Mouse (Mus musculus): Measurements from ENCODE around the gene Odf4. TPM values are rescaled to one million over a fixed set of nuclear protein-coding genes. Genes with fewer than 3 reads are reported as not detected.

Gene Odf4
- polyA plus RNA-seq, 1 experiment from 2014 or later: not detected

DNA sequence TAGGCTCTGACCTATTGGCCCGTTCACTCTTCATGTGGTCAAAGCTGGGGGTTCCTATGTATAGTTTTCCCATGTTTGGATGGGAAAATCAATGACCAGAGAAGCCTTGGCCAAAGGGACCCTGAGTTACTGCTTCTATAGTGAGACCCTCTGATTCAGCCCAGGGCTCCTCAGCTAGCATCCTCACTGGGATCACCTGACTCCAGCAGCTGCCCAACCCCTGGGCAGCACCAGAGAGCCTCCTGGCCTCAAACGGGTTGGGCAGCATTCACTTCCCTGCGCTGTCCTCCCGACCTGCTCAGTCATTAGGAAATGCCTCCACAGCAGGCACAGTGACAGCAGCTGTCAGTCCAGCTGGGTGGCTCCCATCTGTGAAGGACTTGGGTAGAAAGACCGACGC, 38.6 kb downstream of the Odf4 start, which contains the start of gene Rnf222:
Gene Rnf222, plus strand, starts transcription at position 301 of the 400 bp plus-strand sequence.
- H3K9me3 ChIP-seq (ENCODE audit: low read length): no peaks in the 10 kb centered on the region
- no peak within 1 kb of the TSS for H3K4me3 ChIP-seq (ENCODE audit: low read length)
- no peak within 1 kb of the TSS for H3K4me2 ChIP-seq (replicated peaks; ENCODE audit: low read depth, low read length)
- no peak for ATAC-seq (ENCODE audit: low FRiP score, low TSS enrichment)
- H3K36me3 ChIP-seq (ENCODE audit: insufficient read depth, low read length): no peaks in the 10 kb centered on the region
- no peaks in the 10 kb centered on the region for H3K27me3 ChIP-seq (ENCODE audit: insufficient read depth, low read length)
- 34% methylated on average over 6 of the region's 6 CpGs for WGBS
- H3K9ac ChIP-seq (replicated peaks; ENCODE audit: low read length): no peak within 1 kb of the TSS
- H3K4me1 ChIP-seq (ENCODE audit: insufficient read depth, low read length): 0 out of 2 replicates have a peak, but pooled peaks cover 3% of the 10 kb centered on the region
- no peak within 1 kb of the TSS for H3K27ac ChIP-seq (ENCODE audit: low read length)

DNA sequence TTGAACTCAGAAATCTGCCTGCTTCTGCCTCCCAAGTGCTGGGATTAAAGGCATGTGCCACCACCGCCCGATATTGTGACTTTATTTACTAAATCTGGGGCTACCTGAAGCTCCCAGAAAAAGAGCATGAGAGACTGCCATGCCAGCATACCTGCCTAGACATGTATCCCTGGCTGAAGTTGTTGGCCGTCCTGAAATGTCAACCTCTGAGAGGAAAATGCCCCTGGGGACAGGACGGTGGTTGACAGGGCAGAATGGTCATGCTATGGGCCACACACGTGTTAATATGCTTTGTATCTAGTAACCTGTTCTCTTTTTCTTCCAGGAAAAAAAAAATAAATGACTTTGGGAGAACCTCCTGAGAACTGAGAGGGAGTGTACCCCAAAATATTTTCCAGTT, 40.8 kb downstream of the Odf4 start:
- Histone ChIP-seq H3K9me3 (ENCODE audit: low read length) (no peaks in the 10 kb centered on the region), H3K4me3 (ENCODE audit: low read length) (no peak overlapping the region), H3K4me2 (replicated peaks; ENCODE audit: low read depth, low read length) (no peak overlapping the region), H3K27ac (ENCODE audit: low read length) (no peak overlapping the region), H3K4me1 (ENCODE audit: insufficient read depth, low read length) (no peaks in the 10 kb centered on the region), H3K36me3 (ENCODE audit: insufficient read depth, low read length) (no peaks in the 10 kb centered on the region), H3K27me3 (ENCODE audit: insufficient read depth, low read length) (no peaks in the 10 kb centered on the region), H3K9ac (replicated peaks; ENCODE audit: low read length) (no peak overlapping the region)
- 84% methylated on average over 5 of the region's 5 CpGs for WGBS
- ATAC-seq (ENCODE audit: low FRiP score, low TSS enrichment): no peak

DNA sequence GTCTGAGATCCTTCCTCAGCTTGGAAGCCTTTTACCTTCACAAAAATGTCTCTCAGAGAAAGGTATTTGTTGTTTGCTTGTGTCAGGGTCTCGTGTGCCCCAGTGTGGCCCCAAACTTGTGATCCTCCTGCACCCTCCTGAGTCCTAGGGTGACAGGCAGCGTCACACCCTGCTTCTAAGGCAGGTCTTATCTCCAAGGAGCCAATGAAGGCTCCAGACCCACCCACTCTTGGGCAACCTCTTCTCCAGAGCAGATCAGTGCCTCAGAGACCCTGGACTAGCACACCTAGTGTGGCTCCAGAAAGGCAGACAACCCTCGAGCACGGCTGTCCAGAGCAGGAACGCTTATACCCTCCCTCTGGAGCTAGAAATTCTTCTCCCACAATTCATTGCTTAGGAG, 42.5 kb downstream of the Odf4 start:
- Histone ChIP-seq H3K36me3 (ENCODE audit: insufficient read depth, low read length) (no peaks in the 10 kb centered on the region), H3K4me3 (ENCODE audit: low read length) (no peak overlapping the region), H3K27me3 (ENCODE audit: insufficient read depth, low read length) (no peaks in the 10 kb centered on the region), H3K9me3 (ENCODE audit: low read length) (no peaks in the 10 kb centered on the region), H3K4me2 (replicated peaks; ENCODE audit: low read depth, low read length) (no peak overlapping the region), H3K9ac (replicated peaks; ENCODE audit: low read length) (no peak overlapping the region), H3K27ac (ENCODE audit: low read length) (no peak overlapping the region), H3K4me1 (ENCODE audit: insufficient read depth, low read length) (no peaks in the 10 kb centered on the region)
- no peak for ATAC-seq (ENCODE audit: low FRiP score, low TSS enrichment)
- WGBS: 72% methylated on average over 5 of the region's 5 CpGs

DNA sequence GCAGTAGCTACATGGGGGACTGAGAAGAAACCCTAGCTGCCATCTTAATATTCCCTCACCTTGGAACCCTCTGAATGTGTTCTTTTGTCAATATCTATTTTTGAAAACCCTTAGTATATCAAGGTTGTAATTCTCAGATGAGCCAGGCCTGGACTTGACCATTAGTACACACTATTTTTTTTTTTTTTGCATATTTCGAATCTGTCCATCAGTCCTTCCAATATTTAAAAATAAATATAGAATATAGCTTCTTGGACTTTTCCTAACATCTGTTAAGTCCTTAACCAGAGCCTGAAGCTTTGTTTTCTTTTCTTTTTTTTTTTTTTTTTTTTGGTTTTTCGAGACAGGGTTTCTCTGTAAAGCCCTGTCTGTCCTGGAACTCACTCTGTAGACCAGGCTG, 43.0 kb downstream of the Odf4 start:
- no peak overlapping the region for H3K27ac ChIP-seq (ENCODE audit: low read length)
- WGBS: 88% methylated on average over 2 of the region's 2 CpGs
- no peaks in the 10 kb centered on the region for H3K4me1 ChIP-seq (ENCODE audit: insufficient read depth, low read length)
- no peaks in the 10 kb centered on the region for H3K27me3 ChIP-seq (ENCODE audit: insufficient read depth, low read length)
- H3K36me3 ChIP-seq (ENCODE audit: insufficient read depth, low read length): no peaks in the 10 kb centered on the region
- no peaks in the 10 kb centered on the region for H3K9me3 ChIP-seq (ENCODE audit: low read length)
- H3K9ac ChIP-seq (replicated peaks; ENCODE audit: low read length): no peak overlapping the region
- H3K4me2 ChIP-seq (replicated peaks; ENCODE audit: low read depth, low read length): no peak overlapping the region
- no peak overlapping the region for H3K4me3 ChIP-seq (ENCODE audit: low read length)
- no peak for ATAC-seq (ENCODE audit: low FRiP score, low TSS enrichment)

DNA sequence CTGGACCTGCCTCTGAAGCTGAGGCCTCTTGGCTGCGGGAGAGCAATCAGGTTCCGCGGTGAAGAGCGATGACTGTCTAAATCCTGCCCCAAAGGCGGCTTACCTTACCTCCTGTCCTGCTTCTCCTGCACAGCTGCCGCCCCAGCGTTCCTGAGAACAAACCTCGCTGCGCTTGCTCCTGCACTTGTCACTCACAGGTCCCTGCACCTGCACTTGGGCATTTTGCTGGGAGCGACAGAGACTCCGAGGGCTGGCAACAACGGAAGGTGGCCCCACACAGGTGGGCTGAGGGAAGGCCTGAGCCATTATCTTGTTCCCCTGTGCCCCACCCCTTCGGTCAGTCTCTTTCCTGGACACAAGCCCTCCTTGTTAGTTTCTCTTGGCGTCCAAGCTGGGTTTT, 44.8 kb downstream of the Odf4 start:
- no peak overlapping the region for H3K4me2 ChIP-seq (replicated peaks; ENCODE audit: low read depth, low read length)
- H3K9me3 ChIP-seq (ENCODE audit: low read length): no peaks in the 10 kb centered on the region
- H3K36me3 ChIP-seq (ENCODE audit: insufficient read depth, low read length): no peaks in the 10 kb centered on the region
- no peaks in the 10 kb centered on the region for H3K4me1 ChIP-seq (ENCODE audit: insufficient read depth, low read length)
- ATAC-seq (ENCODE audit: low FRiP score, low TSS enrichment): no peak
- no peaks in the 10 kb centered on the region for H3K27me3 ChIP-seq (ENCODE audit: insufficient read depth, low read length)
- H3K4me3 ChIP-seq (ENCODE audit: low read length): no peak overlapping the region
- no peak overlapping the region for H3K27ac ChIP-seq (ENCODE audit: low read length)
- WGBS: 23% methylated on average over 14 of the region's 14 CpGs
- H3K9ac ChIP-seq (replicated peaks; ENCODE audit: low read length): no peak overlapping the region

DNA sequence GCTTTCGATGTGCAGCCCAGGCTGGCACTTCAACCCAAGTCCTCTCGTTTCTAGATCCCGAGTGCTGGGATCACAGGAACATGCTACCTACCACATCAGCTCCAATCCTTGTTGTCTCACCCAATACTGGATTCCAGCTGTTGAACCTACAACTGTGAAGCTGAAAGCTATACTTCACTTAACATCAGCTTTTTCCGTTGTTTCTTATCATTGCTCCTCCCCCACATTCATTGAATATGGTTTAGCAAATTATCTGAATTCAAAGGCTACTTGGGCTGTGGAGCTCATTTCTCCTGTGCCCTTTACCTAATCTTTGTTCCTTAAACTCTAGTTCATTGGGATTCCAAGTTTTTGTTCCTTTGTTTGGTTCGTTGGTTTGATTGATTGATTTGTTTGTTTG, 48.1 kb downstream of the Odf4 start:
- Histone ChIP-seq H3K4me1 (ENCODE audit: insufficient read depth, low read length) (no peaks in the 10 kb centered on the region), H3K27me3 (ENCODE audit: insufficient read depth, low read length) (no peaks in the 10 kb centered on the region), H3K9ac (replicated peaks; ENCODE audit: low read length) (no peak overlapping the region), H3K9me3 (ENCODE audit: low read length) (no peaks in the 10 kb centered on the region), H3K4me3 (ENCODE audit: low read length) (no peak overlapping the region), H3K36me3 (ENCODE audit: insufficient read depth, low read length) (no peaks in the 10 kb centered on the region), H3K27ac (ENCODE audit: low read length) (no peak overlapping the region), H3K4me2 (replicated peaks; ENCODE audit: low read depth, low read length) (no peak overlapping the region)
- 86% methylated on average over 5 of the region's 5 CpGs for WGBS
- no peak for ATAC-seq (ENCODE audit: low FRiP score, low TSS enrichment)

DNA sequence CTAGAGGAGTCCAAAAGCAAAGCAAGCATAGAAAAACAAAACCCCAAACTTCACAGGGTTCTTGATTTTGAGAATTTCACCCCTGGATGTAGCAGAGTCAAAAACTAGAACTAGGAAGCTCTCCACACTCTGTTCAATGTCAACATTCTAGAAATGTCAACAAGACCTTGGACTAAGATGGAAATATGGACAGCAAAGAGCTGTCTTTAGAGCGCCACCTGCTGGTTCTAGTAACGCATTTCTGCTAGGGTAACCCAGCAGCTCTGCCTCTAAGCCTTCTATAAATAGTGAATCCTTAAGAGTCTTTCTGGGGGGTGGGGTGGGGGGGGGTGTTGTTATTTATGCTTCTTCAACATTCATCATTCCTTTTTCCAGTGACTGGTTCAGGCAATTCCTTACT, 52.0 kb downstream of the Odf4 start:
- ATAC-seq (ENCODE audit: low FRiP score, low TSS enrichment): no peak
- H3K27ac ChIP-seq (ENCODE audit: low read length): no peak overlapping the region
- H3K4me1 ChIP-seq (ENCODE audit: insufficient read depth, low read length): 0 out of 2 replicates have a peak, but pooled peaks cover 4% of the 10 kb centered on the region
- 1% methylated on average over 2 of the region's 2 CpGs for WGBS
- H3K9me3 ChIP-seq (ENCODE audit: low read length): no peaks in the 10 kb centered on the region
- no peaks in the 10 kb centered on the region for H3K36me3 ChIP-seq (ENCODE audit: insufficient read depth, low read length)
- no peaks in the 10 kb centered on the region for H3K27me3 ChIP-seq (ENCODE audit: insufficient read depth, low read length)
- H3K4me2 ChIP-seq (replicated peaks; ENCODE audit: low read depth, low read length): no peak overlapping the region
- no peak overlapping the region for H3K4me3 ChIP-seq (ENCODE audit: low read length)
- no peak overlapping the region for H3K9ac ChIP-seq (replicated peaks; ENCODE audit: low read length)

Other genes starting within 250 kb of the Odf4 start
- gene Myh10, start 235.5 kb downstream of the Odf4 start, polyA plus RNA-seq (2015; fragmentation: Nextera tagmentation; extraction: Ambion mirVana): 147 and 155 TPM in 2 replicates
- gene Ndel1, start 55.2 kb downstream of the Odf4 start, polyA plus RNA-seq (2015; fragmentation: Nextera tagmentation; extraction: Ambion mirVana): 90.9 and 96.3 TPM in 2 replicates
- gene Rnf222, start 38.5 kb downstream of the Odf4 start, polyA plus RNA-seq (2015; fragmentation: Nextera tagmentation; extraction: Ambion mirVana): 0.05 and 0.17 TPM in 2 replicates
- gene Rpl26, start 25.5 kb downstream of the Odf4 start, polyA plus RNA-seq (2015; fragmentation: Nextera tagmentation; extraction: Ambion mirVana): 897 and 905 TPM in 2 replicates
- gene Arhgef15, start 30.4 kb upstream of the Odf4 start, polyA plus RNA-seq (2015; fragmentation: Nextera tagmentation; extraction: Ambion mirVana): 20.0 and 23.0 TPM in 2 replicates
- gene Slc25a35, start 41.0 kb upstream of the Odf4 start, polyA plus RNA-seq (2015; fragmentation: Nextera tagmentation; extraction: Ambion mirVana): 7.6 and 7.9 TPM in 2 replicates
- 62.3 and 63.9 TPM in 2 replicates for gene Rangrf, start 48.1 kb upstream of the Odf4 start, polyA plus RNA-seq (2015; fragmentation: Nextera tagmentation; extraction: Ambion mirVana)
- 33.9 and 41.9 TPM in 2 replicates for gene Pfas, start 81.4 kb upstream of the Odf4 start, polyA plus RNA-seq (2015; fragmentation: Nextera tagmentation; extraction: Ambion mirVana)
- gene Ctc1, start 88.8 kb upstream of the Odf4 start, polyA plus RNA-seq (2015; fragmentation: Nextera tagmentation; extraction: Ambion mirVana): 64.1 and 68.0 TPM in 2 replicates
- gene Aurkb, start 118.6 kb upstream of the Odf4 start, polyA plus RNA-seq (2015; fragmentation: Nextera tagmentation; extraction: Ambion mirVana): 176 and 177 TPM in 2 replicates
- 8.0 and 9.1 TPM in 2 replicates for gene Borcs6, start 132.6 kb upstream of the Odf4 start, polyA plus RNA-seq (2015; fragmentation: Nextera tagmentation; extraction: Ambion mirVana)
- gene Tmem107, start 143.7 kb upstream of the Odf4 start, polyA plus RNA-seq (2015; fragmentation: Nextera tagmentation; extraction: Ambion mirVana): 61.0 and 68.1 TPM in 2 replicates
- gene Vamp2, start 161.4 kb upstream of the Odf4 start, polyA plus RNA-seq (2015; fragmentation: Nextera tagmentation; extraction: Ambion mirVana): 81.5 and 114 TPM in 2 replicates
- gene Per1, start 168.1 kb upstream of the Odf4 start, polyA plus RNA-seq (2015; fragmentation: Nextera tagmentation; extraction: Ambion mirVana): 11.4 and 15.6 TPM in 2 replicates
- gene Hes7, start 193.3 kb upstream of the Odf4 start, polyA plus RNA-seq (2015; fragmentation: Nextera tagmentation; extraction: Ambion mirVana): 0.39 and 0.51 TPM in 2 replicates
- 0.33 and 0.42 TPM in 2 replicates for gene 9130213A22Rik, start 195.5 kb upstream of the Odf4 start, polyA plus RNA-seq (2015; fragmentation: Nextera tagmentation; extraction: Ambion mirVana)
- 0.32 and 0.76 TPM in 2 replicates for gene Aloxe3, start 198.8 kb upstream of the Odf4 start, polyA plus RNA-seq (2015; fragmentation: Nextera tagmentation; extraction: Ambion mirVana)
- gene Alox12b, start 229.9 kb upstream of the Odf4 start, polyA plus RNA-seq (2015; fragmentation: Nextera tagmentation; extraction: Ambion mirVana): 0.30 and 0.41 TPM in 2 replicates

All from kidney, embryonic 16.5 days (tissue).